Mouse (Mus musculus): Measurements from ENCODE around the gene Drd4. TPM values are rescaled to one million over a fixed set of nuclear protein-coding genes. Genes with fewer than 3 reads are reported as not detected.

Gene Drd4
- under 1 TPM; 0.11 to 0.29 TPM for polyA plus RNA-seq (2017; shearing (Covaris generic))

GRCm38 (mm10) chr7:141291921-141292582 is at the start of gene Drd4:
Gene Drd4, plus strand, starts transcription at chr7:141292006.

GRCm38 (mm10) chr7:141265739-141266561 is 25.9 kb upstream of the Drd4 start, which contains the start of gene Irf7:
Gene Irf7, minus strand, starts transcription at chr7:141266481.

GRCm38 (mm10) chr7:141276546-141276945 is 15.3 kb upstream of the Drd4 start, which contains the start of gene Cdhr5:
Gene Cdhr5, minus strand, starts transcription at chr7:141276786.

GRCm38 (mm10) chr7:141278766-141279590 is 12.8 kb upstream of the Drd4 start, which contains the start of gene Sct:
Gene Sct, minus strand, starts transcription at chr7:141279133.

GRCm38 (mm10) chr7:141327469-141328372 is 35.9 kb downstream of the Drd4 start, which contains the start of the genes Deaf1 and Tmem80:
Gene Deaf1, minus strand, starts transcription at chr7:141327690.
Gene Tmem80, plus strand, starts transcription at chr7:141327739.

GRCm38 (mm10) chr7:141338576-141339131 is 46.8 kb downstream of the Drd4 start, which contains the start of gene Eps8l2:
Gene Eps8l2, plus strand, starts transcription at chr7:141338880.

Other genes starting within 250 kb of the Drd4 start
- gene B4galnt4, start 230.9 kb upstream of the Drd4 start, polyA plus RNA-seq (2017; shearing (Covaris generic)), result 10 to 100 TPM; 18.8 to 19.5 TPM
- gene Pkp3, start 213.8 kb upstream of the Drd4 start, polyA plus RNA-seq (2017; shearing (Covaris generic)), result 100 to 1,000 TPM; 253 to 350 TPM
- gene Sigirr, start 191.4 kb upstream of the Drd4 start, polyA plus RNA-seq (2017; shearing (Covaris generic)), result 100 to 1,000 TPM; 207 to 212 TPM
- gene Ano9, start 174.2 kb upstream of the Drd4 start, polyA plus RNA-seq (2017; shearing (Covaris generic)), result under 1 TPM; 0.48 to 0.54 TPM
- 10 to 100 TPM; 19.1 to 23.2 TPM for gene Ptdss2, start 169.6 kb upstream of the Drd4 start, polyA plus RNA-seq (2017; shearing (Covaris generic))
- 100 to 1,000 TPM; 110 to 149 TPM for gene Rnh1, start 119.1 kb upstream of the Drd4 start, polyA plus RNA-seq (2017; shearing (Covaris generic))
- 10 to 100 TPM; 45.4 to 45.7 TPM for gene Hras, start 98.0 kb upstream of the Drd4 start, polyA plus RNA-seq (2017; shearing (Covaris generic))
- 1 to 10 TPM; 2.7 to 6.2 TPM for gene Lrrc56, start 97.8 kb upstream of the Drd4 start, polyA plus RNA-seq (2017; shearing (Covaris generic))
- gene Lmntd2, start 77.9 kb upstream of the Drd4 start, polyA plus RNA-seq (2017; shearing (Covaris generic)), result 10 to 100 TPM; 13.5 to 14.3 TPM
- gene Rassf7, start 76.1 kb upstream of the Drd4 start, polyA plus RNA-seq (2017; shearing (Covaris generic)), result 10 to 100 TPM; 18.6 to 27.3 TPM
- 10 to 100 TPM; 88.2 to 93.2 TPM for gene Phrf1, start 63.2 kb upstream of the Drd4 start, polyA plus RNA-seq (2017; shearing (Covaris generic))
- gene Irf7, start 25.5 kb upstream of the Drd4 start, polyA plus RNA-seq (2017; shearing (Covaris generic)), result 100 to 1,000 TPM in 1 of 2 experiments, 10 to 100 TPM in 1; 89.0 to 155 TPM
- gene Cdhr5, start 15.2 kb upstream of the Drd4 start, polyA plus RNA-seq (2017; shearing (Covaris generic)), result not detected
- gene Sct, start 12.9 kb upstream of the Drd4 start, polyA plus RNA-seq (2017; shearing (Covaris generic)), result not detected
- gene Deaf1, start 35.7 kb downstream of the Drd4 start, polyA plus RNA-seq (2017; shearing (Covaris generic)), result 10 to 100 TPM; 57.7 to 77.6 TPM
- gene Tmem80, start 35.7 kb downstream of the Drd4 start, polyA plus RNA-seq (2017; shearing (Covaris generic)), result 10 to 100 TPM; 29.5 to 50.4 TPM
- gene Eps8l2, start 46.9 kb downstream of the Drd4 start, polyA plus RNA-seq (2017; shearing (Covaris generic)), result 1 to 10 TPM in 1 of 2 experiments, under 1 TPM in 1; 0.17 to 3.1 TPM
- gene Taldo1, start 100.2 kb downstream of the Drd4 start, polyA plus RNA-seq (2017; shearing (Covaris generic)), result 100 to 1,000 TPM; 296 to 311 TPM
- gene Gatd1, start 122.1 kb downstream of the Drd4 start, polyA plus RNA-seq (2017; shearing (Covaris generic)), result 10 to 100 TPM; 72.6 to 73.9 TPM
- gene Cend1, start 137.5 kb downstream of the Drd4 start, polyA plus RNA-seq (2017; shearing (Covaris generic)), result 1 to 10 TPM in 1 of 2 experiments, under 1 TPM in 1; 0.47 to 3.0 TPM
- gene Slc25a22, start 145.9 kb downstream of the Drd4 start, polyA plus RNA-seq (2017; shearing (Covaris generic)), result 10 to 100 TPM; 56.8 to 63.3 TPM
- 10 to 100 TPM in 1 of 2 experiments, 1 to 10 TPM in 1; 9.7 to 11.8 TPM for gene Pidd1, start 152.0 kb downstream of the Drd4 start, polyA plus RNA-seq (2017; shearing (Covaris generic))
- 1,000 to 10,000 TPM; 1,321 to 1,489 TPM for gene Rplp2, start 155.4 kb downstream of the Drd4 start, polyA plus RNA-seq (2017; shearing (Covaris generic))
- 10 to 100 TPM; 66.6 to 92.4 TPM for gene Pnpla2, start 163.2 kb downstream of the Drd4 start, polyA plus RNA-seq (2017; shearing (Covaris generic))
- gene Cracr2b, start 169.1 kb downstream of the Drd4 start, polyA plus RNA-seq (2017; shearing (Covaris generic)), result 1 to 10 TPM in 1 of 2 experiments, not detected in 1; 3.3 TPM
- 1 to 10 TPM; 6.0 to 6.8 TPM for gene Cd151, start 175.4 kb downstream of the Drd4 start, polyA plus RNA-seq (2017; shearing (Covaris generic))
- 10 to 100 TPM; 26.5 to 30.5 TPM for gene Polr2l, start 183.1 kb downstream of the Drd4 start, polyA plus RNA-seq (2017; shearing (Covaris generic))
- gene Tspan4, start 183.2 kb downstream of the Drd4 start, polyA plus RNA-seq (2017; shearing (Covaris generic)), result 1 to 10 TPM; 1.7 to 5.3 TPM
- 10 to 100 TPM; 19.3 to 22.0 TPM for gene Chid1, start 247.9 kb downstream of the Drd4 start, polyA plus RNA-seq (2017; shearing (Covaris generic))

All from inflammation-experienced regulatory T-cells (primary cell).